Mouse (Mus musculus): ENCODE data around the gene Nvl. TPM values are rescaled to one million over a fixed set of nuclear protein-coding genes. Genes with fewer than 3 reads are reported as not detected.

The Nvl gene
- total RNA-seq (2014; fragmentation: Nextera tagmentation) = 43.2 and 52.6 TPM in 2 replicates
- total RNA-seq (2017) = 24.9 and 26.2 TPM in 2 replicates

GRCm38 (mm10) chr1:181143950-181144836 lies at the start of gene Nvl, which contains the start of gene Cnih4:
Gene Nvl, minus strand, starts transcription at chr1:181144204.
Gene Cnih4, plus strand, starts transcription at chr1:181144693.
- ATAC-seq (replicated peaks; ENCODE audit: poor library complexity, severe bottlenecking) = peak; percentile 98

GRCm38 (mm10) chr1:181188925-181189324 lies 44.9 kb upstream of the Nvl start:
- ATAC-seq (replicated peaks; ENCODE audit: poor library complexity, severe bottlenecking) = no peak

- peak; percentile 83 for ATAC-seq (replicated peaks; ENCODE audit: poor library complexity, severe bottlenecking)
These were observed 26.2 kb upstream of the Nvl start for GRCm38 (mm10) chr1:181170210-181170609.

GRCm38 (mm10) chr1:181168377-181168776 lies 24.4 kb upstream of the Nvl start:
- ATAC-seq (replicated peaks; ENCODE audit: poor library complexity, severe bottlenecking) = 0 out of 2 replicates have a peak, but pooled peaks have one; percentile 7

- no peak for ATAC-seq (replicated peaks; ENCODE audit: poor library complexity, severe bottlenecking)
These were observed 23.8 kb upstream of the Nvl start for GRCm38 (mm10) chr1:181167816-181168215.

- no peak for ATAC-seq (replicated peaks; ENCODE audit: poor library complexity, severe bottlenecking)
These were observed 7.5 kb upstream of the Nvl start for GRCm38 (mm10) chr1:181151541-181151940.

GRCm38 (mm10) chr1:181150827-181151534 lies 7.0 kb upstream of the Nvl start:
- ATAC-seq (replicated peaks; ENCODE audit: poor library complexity, severe bottlenecking) = peak; percentile 97

GRCm38 (mm10) chr1:181150431-181150826 lies 6.4 kb upstream of the Nvl start:
- ATAC-seq (replicated peaks; ENCODE audit: poor library complexity, severe bottlenecking) = no peak

GRCm38 (mm10) chr1:181149373-181150017 lies 5.5 kb upstream of the Nvl start:
- ATAC-seq (replicated peaks; ENCODE audit: poor library complexity, severe bottlenecking) = no peak

GRCm38 (mm10) chr1:181148540-181148939 lies 4.5 kb upstream of the Nvl start:
- no peak for ATAC-seq (replicated peaks; ENCODE audit: poor library complexity, severe bottlenecking)

- no peak for ATAC-seq (replicated peaks; ENCODE audit: poor library complexity, severe bottlenecking)
These were observed 2.2 kb upstream of the Nvl start for GRCm38 (mm10) chr1:181146187-181146586.

GRCm38 (mm10) chr1:181144966-181145365 lies 962 bp upstream of the Nvl start:
- no peak for ATAC-seq (replicated peaks; ENCODE audit: poor library complexity, severe bottlenecking)

- peak; percentile 23 for ATAC-seq (replicated peaks; ENCODE audit: poor library complexity, severe bottlenecking)
These were observed 425 bp downstream of the Nvl start for GRCm38 (mm10) chr1:181143609-181143949.

GRCm38 (mm10) chr1:181138730-181139129 lies 5.3 kb downstream of the Nvl start:
- ATAC-seq (replicated peaks; ENCODE audit: poor library complexity, severe bottlenecking) = no peak

- no peak for ATAC-seq (replicated peaks; ENCODE audit: poor library complexity, severe bottlenecking)
These were observed 12.1 kb downstream of the Nvl start for GRCm38 (mm10) chr1:181131915-181132314.

- ATAC-seq (replicated peaks; ENCODE audit: poor library complexity, severe bottlenecking) = no peak
These were observed 17.2 kb downstream of the Nvl start for GRCm38 (mm10) chr1:181126766-181127165.

- ATAC-seq (replicated peaks; ENCODE audit: poor library complexity, severe bottlenecking) = no peak
These were observed 18.1 kb downstream of the Nvl start for GRCm38 (mm10) chr1:181125916-181126315.

GRCm38 (mm10) chr1:181124145-181124544 lies 19.9 kb downstream of the Nvl start:
- ATAC-seq (replicated peaks; ENCODE audit: poor library complexity, severe bottlenecking) = no peak

- ATAC-seq (replicated peaks; ENCODE audit: poor library complexity, severe bottlenecking) = no peak
These were observed 26.9 kb downstream of the Nvl start for GRCm38 (mm10) chr1:181117112-181117511.

GRCm38 (mm10) chr1:181090048-181090447 lies 54.0 kb downstream of the Nvl start:
- ATAC-seq (replicated peaks; ENCODE audit: poor library complexity, severe bottlenecking) = no peak

- ATAC-seq (replicated peaks; ENCODE audit: poor library complexity, severe bottlenecking) = no peak
These were observed 60.0 kb downstream of the Nvl start for GRCm38 (mm10) chr1:181084021-181084420.

All from granulocyte monocyte progenitor cell, adult 5-6 weeks (primary cell).